Mouse (Mus musculus): Measurements from ENCODE around the gene Gkap1.

DNA sequence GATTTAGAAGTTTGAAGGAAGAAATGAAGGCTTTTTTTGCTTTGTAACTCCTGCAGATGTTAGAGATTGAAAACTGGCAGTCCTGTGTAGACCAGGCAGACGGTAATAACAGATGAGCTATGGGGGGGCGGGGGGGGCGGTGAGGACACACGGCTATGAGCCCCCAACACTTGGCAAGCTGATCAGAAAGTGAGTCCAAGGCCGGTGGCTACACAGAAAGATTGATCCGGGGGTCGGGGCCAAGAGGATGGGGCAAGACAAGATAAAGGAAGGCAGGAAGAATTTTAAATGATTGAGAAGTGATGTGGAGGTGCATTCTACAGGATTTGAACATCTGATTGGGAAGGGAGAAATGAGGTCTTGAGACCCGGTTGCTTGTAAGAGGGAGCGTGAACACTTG lies 423 bp downstream of the Gkap1 start:
- no peak for TF ChIP-seq CTCF (IDR thresholded peaks at IDR 0.05; ENCODE audit: extremely low read depth, insufficient read depth, low read length)
- TF ChIP-seq POLR2A (IDR thresholded peaks at IDR 0.05; ENCODE audit: extremely low read depth, insufficient read depth, low read length), result no peak

Measured in cortical plate, adult 2 months (tissue).